Mouse (Mus musculus) gastrocnemius, postnatal 14 days (tissue): ENCODE measurements around the gene Rgp1. TPM values are rescaled to one million over a fixed set of nuclear protein-coding genes. Genes with fewer than 3 reads are reported as not detected.
"Not testable (repeated sequence)": the region's sequence is repeated elsewhere in the genome, so short reads cannot be mapped to it uniquely, and the experiment has no call there.

ENCODE experiments used
- DNase-seq: peaks from one replicate; pipeline ENCODE4 v3.0.0; 2021; ENCODE audit warnings: mixed read lengths
- intact Hi-C: fragments of 180-260 bp; cut with DNase I; formaldehyde crosslinking; loops from one replicate; pipeline ENCODE4 v1.15.1; 2025; ENCODE audit warnings: low total_unique reads
- long read RNA-seq, 2 experiments: library from polyadenylated mRNA; stranded (forward); transcript quantifications; one replicate each; pipeline ENCODE4 v2.0.0; 2021
- total RNA-seq, 2 experiments: library from RNA; stranded (reverse); gene quantifications; 2 replicates each; pipeline ENCODE4 v1.2.3; 2021

The Rgp1 gene
- 10 to 100 TPM; 21.9 to 22.3 TPM for total RNA-seq
- long read RNA-seq, experiment 1, partial matches to known transcripts: 0 of 5 reads
- long read RNA-seq, experiment 1, other reads (novel, unspliced or antisense): 5 of 5 reads
- long read RNA-seq, experiment 2, full-length matches to known transcripts: 1 of 4 reads
- long read RNA-seq, experiment 2, partial matches to known transcripts: 1 of 4 reads
- long read RNA-seq, experiment 2, other reads (novel, unspliced or antisense): 2 of 4 reads

GRCm38 (mm10) chr4:43578376-43579204 is at the start of gene Rgp1, which contains the start of gene Gba2:
Gene Rgp1 (plus strand): TSS chr4:43578715.
Gene Gba2 (minus strand): TSS chr4:43578873.
- intact Hi-C loops: no loop called here
- DNase-seq: peak; percentile 87

GRCm38 (mm10) chr4:43530081-43530501 is 48.4 kb upstream of the Rgp1 start:
- DNase-seq: peak; percentile 29
- intact Hi-C loops: loop anchor here (5.0 kb wide), 1 partner anchor 97 kb away; no protein-coding TSS in a partner anchor

GRCm38 (mm10) chr4:43530581-43530980 is 47.9 kb upstream of the Rgp1 start:
- intact Hi-C loops: loop anchor here (5.0 kb wide), 1 partner anchor 97 kb away; no protein-coding TSS in a partner anchor
- DNase-seq: peak; percentile 77

- intact Hi-C loops: loop anchor here (5.0 kb wide), 1 partner anchor 94 kb away; no protein-coding TSS in a partner anchor
- no peak for DNase-seq
These were observed 45.2 kb upstream of the Rgp1 start for GRCm38 (mm10) chr4:43533270-43533669.

- intact Hi-C loops: no loop called here
- DNase-seq: no peak
These were observed 42.9 kb upstream of the Rgp1 start for GRCm38 (mm10) chr4:43535628-43536027.

GRCm38 (mm10) chr4:43536031-43536430 is 42.5 kb upstream of the Rgp1 start:
- intact Hi-C loops: no loop called here

GRCm38 (mm10) chr4:43542044-43542443 is 36.5 kb upstream of the Rgp1 start:
- intact Hi-C loops: no loop called here
- no peak for DNase-seq

More at GRCm38 (mm10) chr4:43536031-43536430, 42.5 kb upstream of the Rgp1 start:
- DNase-seq: no peak

- DNase-seq: no peak
These were observed 32.0 kb upstream of the Rgp1 start for GRCm38 (mm10) chr4:43546375-43547047.

GRCm38 (mm10) chr4:43547160-43547559 is 31.4 kb upstream of the Rgp1 start:
- intact Hi-C loops: no loop called here
- DNase-seq: no peak

More at GRCm38 (mm10) chr4:43546375-43547047, 32.0 kb upstream of the Rgp1 start:
- intact Hi-C loops: no loop called here

GRCm38 (mm10) chr4:43549055-43549454 is 29.5 kb upstream of the Rgp1 start:
- intact Hi-C loops: no loop called here
- DNase-seq: no peak

- DNase-seq, intact Hi-C loops: not testable (repeated sequence)
These were observed 26.7 kb upstream of the Rgp1 start for GRCm38 (mm10) chr4:43551854-43552253.

- no peak for DNase-seq
- intact Hi-C loops: no loop called here
These were observed 26.1 kb upstream of the Rgp1 start for GRCm38 (mm10) chr4:43552437-43552836.

GRCm38 (mm10) chr4:43553891-43554290 is 24.6 kb upstream of the Rgp1 start:
- intact Hi-C loops: no loop called here

GRCm38 (mm10) chr4:43555926-43556325 is 22.6 kb upstream of the Rgp1 start:
- intact Hi-C loops: no loop called here
- no peak for DNase-seq

More at GRCm38 (mm10) chr4:43553891-43554290, 24.6 kb upstream of the Rgp1 start:
- no peak for DNase-seq

- intact Hi-C loops: no loop called here
- DNase-seq: no peak
These were observed 20.4 kb upstream of the Rgp1 start for GRCm38 (mm10) chr4:43558028-43558630.

- intact Hi-C loops: no loop called here
These were observed 19.7 kb upstream of the Rgp1 start for GRCm38 (mm10) chr4:43558631-43559356.

GRCm38 (mm10) chr4:43559519-43560242 is 18.8 kb upstream of the Rgp1 start:
- no peak for DNase-seq
- intact Hi-C loops: no loop called here

More at GRCm38 (mm10) chr4:43558631-43559356, 19.7 kb upstream of the Rgp1 start:
- DNase-seq: peak; percentile 67

GRCm38 (mm10) chr4:43560243-43560611 is 18.3 kb upstream of the Rgp1 start:
- intact Hi-C loops: no loop called here

More at GRCm38 (mm10) chr4:43560243-43560611, 18.3 kb upstream of the Rgp1 start:
- peak; percentile 55 for DNase-seq
